Mouse (Mus musculus): ENCODE data around the gene Rasa2. TPM values are rescaled to one million over a fixed set of nuclear protein-coding genes. Genes with fewer than 3 reads are reported as not detected.
"Not testable (repeated sequence)": the region's sequence is repeated elsewhere in the genome, so short reads cannot be mapped to it uniquely, and the experiment has no call there.

The Rasa2 gene
- polyA plus RNA-seq, 1 experiment from 2014 or later, result 14.0 TPM

DNA sequence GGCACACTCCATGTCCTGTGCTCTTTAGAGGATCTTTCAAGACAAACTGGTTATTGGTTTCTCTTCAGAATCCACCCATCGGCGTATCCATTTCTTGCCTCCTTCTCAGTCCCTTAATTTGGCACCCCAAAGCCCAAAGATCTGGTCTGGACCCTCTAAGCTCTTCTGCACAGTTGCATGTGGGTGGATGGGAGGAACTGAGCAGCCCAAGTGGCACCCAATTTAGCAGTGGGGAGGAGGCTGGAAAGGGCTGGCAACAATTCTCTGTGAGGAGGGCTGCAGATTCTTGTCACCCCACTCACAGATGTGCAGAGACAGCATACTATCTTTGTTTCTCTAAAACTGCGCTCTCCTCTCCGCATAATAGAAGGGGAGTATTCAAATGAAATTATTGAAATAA is 17.9 kb upstream of the Rasa2 start:
- H3K27me3 ChIP-seq (ENCODE audit: control insufficient read depth, insufficient read depth, low read length), result no peaks in the 10 kb centered on the region
- DNase-seq (ENCODE audit: low spot score, missing footprints) (no peak), ATAC-seq (ENCODE audit: low FRiP score) (no peak)
- H3K4me3 ChIP-seq (ENCODE audit: low read depth, low read length), result no peak overlapping the region
- H3K9me3 ChIP-seq (ENCODE audit: control insufficient read depth, low read length), result no peaks in the 10 kb centered on the region
- no peaks in the 10 kb centered on the region for H3K4me1 ChIP-seq (ENCODE audit: control insufficient read depth, insufficient read depth, low read length)
- WGBS, result 89% methylated on average over 4 of the region's 4 CpGs
- H3K27ac ChIP-seq (ENCODE audit: low read depth, low read length), result no peak overlapping the region
- no peak overlapping the region for H3K9ac ChIP-seq (ENCODE audit: low read length)
- H3K4me2 ChIP-seq, result no peak overlapping the region
- no peaks in the 10 kb centered on the region for H3K36me3 ChIP-seq (ENCODE audit: control insufficient read depth, insufficient read depth, low read length)

GRCm38 (mm10) chr9:96646668-96647295 is 15.4 kb upstream of the Rasa2 start:
- Histone ChIP-seq H3K9me3 (ENCODE audit: control insufficient read depth, low read length) (no peaks in the 10 kb centered on the region), H3K4me2 (no peak overlapping the region), H3K4me1 (ENCODE audit: control insufficient read depth, insufficient read depth, low read length) (no peaks in the 10 kb centered on the region), H3K27ac (ENCODE audit: low read depth, low read length) (no peak overlapping the region), H3K27me3 (ENCODE audit: control insufficient read depth, insufficient read depth, low read length) (no peaks in the 10 kb centered on the region), H3K9ac (ENCODE audit: low read length) (no peak overlapping the region), H3K4me3 (ENCODE audit: low read depth, low read length) (no peak overlapping the region), H3K36me3 (ENCODE audit: control insufficient read depth, insufficient read depth, low read length) (no peaks in the 10 kb centered on the region)
- DNase-seq (ENCODE audit: low spot score, missing footprints) (no peak), ATAC-seq (ENCODE audit: low FRiP score) (no peak)
- WGBS, result 64% methylated on average over 2 of the region's 2 CpGs

DNA sequence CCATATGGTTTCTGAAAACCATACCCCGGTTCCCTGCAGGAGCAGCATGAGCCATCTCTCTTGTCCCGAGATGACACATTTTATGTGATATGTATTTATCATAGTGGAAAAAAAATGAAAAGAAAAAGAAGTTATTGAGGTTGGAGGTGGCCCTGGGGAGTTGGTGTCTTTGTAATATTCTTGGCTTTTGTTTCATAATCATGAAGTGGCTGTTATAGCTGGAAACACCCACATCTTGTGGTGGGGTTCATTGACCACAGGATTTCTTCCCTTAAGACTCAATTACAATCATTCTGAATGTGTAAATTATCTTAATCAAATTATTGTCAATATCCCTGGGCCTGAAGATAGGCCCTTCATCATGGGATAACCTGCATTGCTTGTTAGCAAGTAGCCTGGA is 13.4 kb upstream of the Rasa2 start:
- H3K36me3 ChIP-seq (ENCODE audit: control insufficient read depth, insufficient read depth, low read length), result no peaks in the 10 kb centered on the region
- H3K9me3 ChIP-seq (ENCODE audit: control insufficient read depth, low read length), result no peaks in the 10 kb centered on the region
- no peak for ATAC-seq (ENCODE audit: low FRiP score)
- no peak overlapping the region for H3K9ac ChIP-seq (ENCODE audit: low read length)
- H3K4me1 ChIP-seq (ENCODE audit: control insufficient read depth, insufficient read depth, low read length), result no peaks in the 10 kb centered on the region
- H3K27ac ChIP-seq (ENCODE audit: low read depth, low read length), result no peak overlapping the region
- H3K4me2 ChIP-seq, result no peak overlapping the region
- 84% methylated on average over 2 of the region's 2 CpGs for WGBS
- H3K27me3 ChIP-seq (ENCODE audit: control insufficient read depth, insufficient read depth, low read length), result no peaks in the 10 kb centered on the region
- DNase-seq (ENCODE audit: low spot score, missing footprints), result no peak
- no peak overlapping the region for H3K4me3 ChIP-seq (ENCODE audit: low read depth, low read length)

- H3K36me3 ChIP-seq (ENCODE audit: control insufficient read depth, insufficient read depth, low read length); H3K9ac ChIP-seq (ENCODE audit: low read length); ATAC-seq (ENCODE audit: low FRiP score); H3K9me3 ChIP-seq (ENCODE audit: control insufficient read depth, low read length); H3K4me1 ChIP-seq (ENCODE audit: control insufficient read depth, insufficient read depth, low read length); H3K4me3 ChIP-seq (ENCODE audit: low read depth, low read length); H3K27me3 ChIP-seq (ENCODE audit: control insufficient read depth, insufficient read depth, low read length); DNase-seq (ENCODE audit: low spot score, missing footprints); H3K27ac ChIP-seq (ENCODE audit: low read depth, low read length); H3K4me2 ChIP-seq: not testable (repeated sequence)
- 94% methylated on average over 3 of the region's 3 CpGs for WGBS
Observed at GRCm38 (mm10) chr9:96644002-96644401, 12.6 kb upstream of the Rasa2 start.

DNA sequence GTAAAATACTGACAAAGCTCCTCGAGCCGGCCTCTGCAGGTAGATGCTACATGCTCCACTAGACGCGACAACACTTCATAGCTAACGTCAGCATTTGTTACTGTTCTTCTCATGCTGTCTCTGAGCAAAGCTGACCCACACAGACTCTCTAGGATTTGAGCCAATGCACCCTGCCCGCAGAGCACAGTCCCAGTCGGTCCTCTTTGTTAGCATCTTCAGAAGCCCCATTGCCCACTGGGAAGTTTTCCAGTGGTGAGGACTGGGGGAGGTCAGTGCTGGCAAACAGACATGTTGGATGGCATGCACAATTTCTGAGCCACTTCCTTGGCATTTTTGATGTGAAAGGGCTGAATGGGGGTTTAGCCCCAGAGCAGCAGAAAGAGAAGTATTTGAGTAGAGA is 8.0 kb upstream of the Rasa2 start:
- ATAC-seq (ENCODE audit: low FRiP score), result no peak
- Histone ChIP-seq H3K36me3 (ENCODE audit: control insufficient read depth, insufficient read depth, low read length) (no peaks in the 10 kb centered on the region), H3K4me2 (no peak overlapping the region), H3K27me3 (ENCODE audit: control insufficient read depth, insufficient read depth, low read length) (no peaks in the 10 kb centered on the region), H3K4me1 (ENCODE audit: control insufficient read depth, insufficient read depth, low read length) (no peaks in the 10 kb centered on the region), H3K4me3 (ENCODE audit: low read depth, low read length) (no peak overlapping the region), H3K9me3 (ENCODE audit: control insufficient read depth, low read length) (no peaks in the 10 kb centered on the region), H3K9ac (ENCODE audit: low read length) (no peak overlapping the region), H3K27ac (ENCODE audit: low read depth, low read length) (no peak overlapping the region)
- 96% methylated on average over 7 of the region's 7 CpGs for WGBS
- no peak for DNase-seq (ENCODE audit: low spot score, missing footprints)

- ATAC-seq (ENCODE audit: low FRiP score) (no peak), DNase-seq (ENCODE audit: low spot score, missing footprints) (no peak)
- Histone ChIP-seq H3K27me3 (ENCODE audit: control insufficient read depth, insufficient read depth, low read length) (0 out of 2 replicates have a peak, but pooled peaks cover 2% of the 10 kb centered on the region), H3K27ac (ENCODE audit: low read depth, low read length) (no peak overlapping the region), H3K36me3 (ENCODE audit: control insufficient read depth, insufficient read depth, low read length) (no peaks in the 10 kb centered on the region), H3K4me2 (no peak overlapping the region), H3K4me1 (ENCODE audit: control insufficient read depth, insufficient read depth, low read length) (no peaks in the 10 kb centered on the region), H3K9me3 (ENCODE audit: control insufficient read depth, low read length) (no peaks in the 10 kb centered on the region), H3K4me3 (ENCODE audit: low read depth, low read length) (no peak overlapping the region), H3K9ac (ENCODE audit: low read length) (no peak overlapping the region)
- WGBS, result 87% methylated on average over 7 of the region's 7 CpGs
Observed at GRCm38 (mm10) chr9:96638508-96638907, 7.1 kb upstream of the Rasa2 start.

DNA sequence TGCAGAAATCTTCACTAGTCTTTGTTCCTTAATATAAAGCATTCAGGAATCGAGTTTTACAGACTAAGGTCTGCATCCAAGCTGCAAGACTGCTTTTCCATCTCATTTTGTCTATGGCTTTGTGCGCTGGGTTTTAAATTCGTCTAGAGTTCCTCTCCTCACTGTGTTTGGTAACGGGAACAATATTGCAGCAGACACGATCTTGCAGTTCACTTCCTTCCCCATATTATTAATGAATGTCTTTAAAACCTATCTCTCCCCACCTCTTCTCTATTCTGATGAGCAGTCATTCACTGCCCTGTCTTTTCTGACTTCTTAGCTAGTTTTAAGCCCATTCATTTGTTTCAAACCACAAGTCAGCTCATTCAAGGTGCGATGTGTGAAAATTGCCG is 5.7 kb upstream of the Rasa2 start:
- no peak overlapping the region for H3K27ac ChIP-seq (ENCODE audit: low read depth, low read length)
- 75% methylated on average over 7 of the region's 7 CpGs for WGBS
- H3K4me1 ChIP-seq (ENCODE audit: control insufficient read depth, insufficient read depth, low read length), result no peaks in the 10 kb centered on the region
- no peak for DNase-seq (ENCODE audit: low spot score, missing footprints)
- ATAC-seq (ENCODE audit: low FRiP score), result no peak
- no peak overlapping the region for H3K9ac ChIP-seq (ENCODE audit: low read length)
- H3K36me3 ChIP-seq (ENCODE audit: control insufficient read depth, insufficient read depth, low read length), result no peaks in the 10 kb centered on the region
- H3K9me3 ChIP-seq (ENCODE audit: control insufficient read depth, low read length), result no peaks in the 10 kb centered on the region
- no peak overlapping the region for H3K4me3 ChIP-seq (ENCODE audit: low read depth, low read length)
- H3K27me3 ChIP-seq (ENCODE audit: control insufficient read depth, insufficient read depth, low read length), result 0 out of 2 replicates have a peak, but pooled peaks cover 2% of the 10 kb centered on the region
- no peak overlapping the region for H3K4me2 ChIP-seq

GRCm38 (mm10) chr9:96636423-96637156 is 5.2 kb upstream of the Rasa2 start:
- no peak overlapping the region for H3K9ac ChIP-seq (ENCODE audit: low read length)
- no peaks in the 10 kb centered on the region for H3K9me3 ChIP-seq (ENCODE audit: control insufficient read depth, low read length)
- H3K4me1 ChIP-seq (ENCODE audit: control insufficient read depth, insufficient read depth, low read length), result peaks cover 3% of the 10 kb centered on the region; the same call in 1 of the 2 replicates
- WGBS, result 50% methylated on average over 9 of the region's 9 CpGs
- H3K27me3 ChIP-seq (ENCODE audit: control insufficient read depth, insufficient read depth, low read length), result 0 out of 2 replicates have a peak, but pooled peaks cover 2% of the 10 kb centered on the region
- no peak overlapping the region for H3K4me3 ChIP-seq (ENCODE audit: low read depth, low read length)
- DNase-seq (ENCODE audit: low spot score, missing footprints), result no peak
- no peak overlapping the region for H3K27ac ChIP-seq (ENCODE audit: low read depth, low read length)
- ATAC-seq (ENCODE audit: low FRiP score), result no peak
- no peaks in the 10 kb centered on the region for H3K36me3 ChIP-seq (ENCODE audit: control insufficient read depth, insufficient read depth, low read length)
- no peak overlapping the region for H3K4me2 ChIP-seq

GRCm38 (mm10) chr9:96635899-96636298 is 4.5 kb upstream of the Rasa2 start:
- WGBS, result 82% methylated on average over 3 of the region's 3 CpGs
- no peak overlapping the region for H3K4me3 ChIP-seq (ENCODE audit: low read depth, low read length)

More at GRCm38 (mm10) chr9:96635899-96636298, 4.5 kb upstream of the Rasa2 start:
- Histone ChIP-seq H3K9me3 (ENCODE audit: control insufficient read depth, low read length) (no peaks in the 10 kb centered on the region), H3K36me3 (ENCODE audit: control insufficient read depth, insufficient read depth, low read length) (no peaks in the 10 kb centered on the region), H3K27me3 (ENCODE audit: control insufficient read depth, insufficient read depth, low read length) (0 out of 2 replicates have a peak, but pooled peaks cover 2% of the 10 kb centered on the region), H3K9ac (ENCODE audit: low read length) (no peak overlapping the region), H3K27ac (ENCODE audit: low read depth, low read length) (no peak overlapping the region), H3K4me1 (ENCODE audit: control insufficient read depth, insufficient read depth, low read length) (peaks cover 3% of the 10 kb centered on the region; the same call in 1 of the 2 replicates), H3K4me2 (no peak overlapping the region)
- DNase-seq (ENCODE audit: low spot score, missing footprints) (no peak), ATAC-seq (ENCODE audit: low FRiP score) (no peak)

All from midbrain, embryonic 11.5 days (tissue).